Mouse (Mus musculus): ENCODE data around the gene Pawr. TPM values are rescaled to one million over a fixed set of nuclear protein-coding genes. Genes with fewer than 3 reads are reported as not detected.

The Pawr gene
- polyA plus RNA-seq, 1 experiment from 2014 or later = 3.8 TPM

DNA sequence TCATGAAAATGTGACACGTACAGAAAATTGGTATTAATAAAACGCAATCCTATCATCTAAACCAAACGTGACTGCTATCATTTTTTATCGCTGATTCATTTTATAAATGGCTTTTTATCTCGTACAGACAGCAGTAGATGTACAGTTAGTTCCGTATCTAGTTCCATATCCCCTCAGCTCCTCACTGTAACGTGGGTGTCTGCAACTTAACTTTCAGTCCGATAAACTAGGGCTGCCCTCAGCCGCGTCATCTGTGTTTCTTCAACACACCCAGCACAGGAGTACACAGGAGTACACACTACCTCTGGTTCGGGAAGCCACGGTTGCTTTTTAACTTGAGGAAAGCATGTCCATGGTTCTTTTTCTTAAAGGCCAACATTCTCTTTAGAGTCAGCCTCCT is 63.3 kb downstream of the Pawr start:
- Histone ChIP-seq H3K27ac (no peak overlapping the region), H3K9ac (no peak overlapping the region), H3K36me3 (no peaks in the 10 kb centered on the region), H3K27me3 (no peaks in the 10 kb centered on the region), H3K4me1 (replicated peaks) (no peaks in the 10 kb centered on the region), H3K4me2 (no peak overlapping the region), H3K9me3 (replicated peaks) (no peaks in the 10 kb centered on the region), H3K4me3 (replicated peaks) (no peak overlapping the region)
- DNase-seq = peak; percentile 31
- 53% methylated on average over 12 of the region's 12 CpGs for WGBS (ENCODE audit: insufficient replicate concordance)
- ATAC-seq (ENCODE audit: low read depth) = peak; percentile 67; the same call in 1 of the 2 replicates

DNA sequence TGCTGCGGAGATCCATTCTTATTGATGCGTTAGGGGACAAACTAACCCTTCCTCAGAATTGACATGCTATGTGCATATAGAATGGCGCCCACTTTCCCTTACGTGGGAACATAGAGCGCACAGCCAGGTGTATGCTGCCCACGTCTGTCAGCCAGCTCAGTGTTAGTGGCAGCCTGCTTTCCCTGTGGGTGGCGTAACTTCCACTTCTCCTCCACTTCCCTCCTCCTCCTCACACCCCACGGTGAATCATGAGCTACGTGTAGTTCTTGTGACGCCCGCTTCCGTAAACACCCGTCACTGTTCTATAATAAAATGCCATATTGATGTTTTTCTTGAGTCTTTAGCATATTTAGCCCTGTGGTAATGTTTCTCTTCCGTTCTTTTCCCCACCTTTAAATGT is 63.7 kb downstream of the Pawr start:
- Histone ChIP-seq H3K4me1 (replicated peaks) (no peaks in the 10 kb centered on the region), H3K4me2 (no peak overlapping the region), H3K4me3 (replicated peaks) (no peak overlapping the region), H3K9me3 (replicated peaks) (no peaks in the 10 kb centered on the region), H3K27ac (no peak overlapping the region), H3K36me3 (no peaks in the 10 kb centered on the region), H3K9ac (no peak overlapping the region), H3K27me3 (no peaks in the 10 kb centered on the region)
- DNase-seq = no peak
- no peak for ATAC-seq (ENCODE audit: low read depth)
- 83% methylated on average over 14 of the region's 14 CpGs for WGBS (ENCODE audit: insufficient replicate concordance)

DNA sequence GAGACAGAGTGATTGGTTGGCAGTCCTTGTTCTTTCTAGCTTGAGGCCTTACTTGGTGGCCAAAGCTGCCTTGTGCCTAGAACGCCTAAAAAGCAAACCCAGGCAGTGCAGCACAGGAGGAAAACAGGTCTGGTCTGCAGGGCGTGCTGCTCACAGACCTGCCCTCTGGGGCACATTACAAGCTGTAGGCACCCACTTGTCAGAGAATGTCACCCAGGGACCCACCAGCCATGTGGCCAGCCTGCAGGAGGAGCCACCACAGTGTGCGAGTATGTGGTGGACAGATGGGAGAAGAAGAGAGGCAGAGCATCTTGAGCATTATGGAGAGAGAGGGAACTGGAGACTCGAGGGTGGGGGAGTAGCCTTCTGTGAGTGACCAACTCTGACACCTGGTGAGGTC is 70.8 kb downstream of the Pawr start:
- Histone ChIP-seq H3K9ac (no peak overlapping the region), H3K36me3 (no peaks in the 10 kb centered on the region), H3K27ac (no peak overlapping the region), H3K4me2 (no peak overlapping the region), H3K9me3 (replicated peaks) (no peaks in the 10 kb centered on the region), H3K4me1 (replicated peaks) (peaks cover 6% of the 10 kb centered on the region), H3K4me3 (replicated peaks) (no peak overlapping the region), H3K27me3 (no peaks in the 10 kb centered on the region)
- ATAC-seq (ENCODE audit: low read depth) = no peak
- DNase-seq = no peak
- WGBS (ENCODE audit: insufficient replicate concordance) = 62% methylated on average over 4 of the region's 4 CpGs

GRCm38 (mm10) chr10:108403366-108403865 is 71.5 kb downstream of the Pawr start:
- no peaks in the 10 kb centered on the region for H3K27me3 ChIP-seq
- peaks cover 9% of the 10 kb centered on the region for H3K4me1 ChIP-seq (replicated peaks)
- no peak overlapping the region for H3K4me3 ChIP-seq (replicated peaks)
- ATAC-seq (ENCODE audit: low read depth) = no peak
- H3K36me3 ChIP-seq = no peaks in the 10 kb centered on the region
- H3K9me3 ChIP-seq (replicated peaks) = no peaks in the 10 kb centered on the region
- WGBS (ENCODE audit: insufficient replicate concordance) = 77% methylated on average over 4 of the region's 4 CpGs
- H3K4me2 ChIP-seq = no peak overlapping the region
- DNase-seq = no peak
- no peak overlapping the region for H3K9ac ChIP-seq
- H3K27ac ChIP-seq = no peak overlapping the region

DNA sequence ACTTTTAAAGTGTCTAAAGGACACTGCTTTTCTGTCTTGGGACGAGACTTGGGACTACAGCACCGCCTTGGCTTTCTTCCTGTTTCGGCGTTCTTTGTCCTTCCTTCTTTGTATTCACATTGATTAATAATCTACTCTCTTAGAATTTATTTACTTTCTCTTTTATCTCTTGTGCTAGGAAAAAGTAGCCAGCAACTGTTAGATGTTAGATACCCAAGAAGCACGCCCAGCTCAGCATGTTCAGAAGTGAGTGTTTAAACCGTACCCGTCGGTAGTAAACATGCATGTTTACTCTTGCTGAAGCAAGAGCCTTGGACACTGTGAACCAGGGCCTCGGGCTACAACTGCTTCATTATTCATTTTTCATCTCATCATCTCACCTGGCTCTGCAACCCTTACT is 72.2 kb downstream of the Pawr start:
- no peak for ATAC-seq (ENCODE audit: low read depth)
- 68% methylated on average over 9 of the region's 9 CpGs for WGBS (ENCODE audit: insufficient replicate concordance)
- H3K4me3 ChIP-seq (replicated peaks) = no peak overlapping the region

GRCm38 (mm10) chr10:108405076-108405475 is 73.2 kb downstream of the Pawr start:
- Histone ChIP-seq H3K4me2 (no peak overlapping the region), H3K9me3 (replicated peaks) (no peaks in the 10 kb centered on the region), H3K27ac (peak overlapping the region; percentile 54), H3K27me3 (no peaks in the 10 kb centered on the region), H3K4me3 (replicated peaks) (no peak overlapping the region), H3K4me1 (replicated peaks) (peaks cover 9% of the 10 kb centered on the region), H3K9ac (no peak overlapping the region), H3K36me3 (no peaks in the 10 kb centered on the region)
- DNase-seq (no peak), ATAC-seq (ENCODE audit: low read depth) (no peak)
- 70% methylated on average over 8 of the region's 8 CpGs for WGBS (ENCODE audit: insufficient replicate concordance)

More for the DNA sequence above, 72.2 kb downstream of the Pawr start:
- Histone ChIP-seq H3K4me2 (no peak overlapping the region), H3K36me3 (no peaks in the 10 kb centered on the region), H3K27ac (peak overlapping the region; percentile 54), H3K9ac (no peak overlapping the region), H3K9me3 (replicated peaks) (no peaks in the 10 kb centered on the region), H3K27me3 (no peaks in the 10 kb centered on the region), H3K4me1 (replicated peaks) (peaks cover 9% of the 10 kb centered on the region)
- DNase-seq = no peak

DNA sequence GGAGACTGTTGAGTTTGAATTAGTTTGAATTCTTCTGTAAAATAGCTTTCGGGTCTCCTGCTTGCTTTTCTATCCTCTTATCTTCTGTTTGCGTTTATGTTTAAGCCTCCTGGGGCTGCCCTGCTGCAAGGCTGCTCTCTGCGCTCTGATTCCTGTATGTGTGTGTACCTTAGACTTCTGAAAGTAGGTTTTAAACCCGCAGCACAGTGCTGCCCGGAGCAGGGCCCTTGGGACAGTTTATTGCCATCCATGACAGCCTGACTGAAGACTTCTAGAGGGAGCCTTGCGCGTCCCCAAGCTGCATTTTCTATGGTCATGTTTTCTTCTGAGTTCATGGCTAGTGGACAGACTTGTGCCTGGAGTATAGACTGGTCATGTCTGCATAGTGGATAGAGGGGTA is 74.0 kb downstream of the Pawr start:
- no peak overlapping the region for H3K4me3 ChIP-seq (replicated peaks)
- DNase-seq (no peak), ATAC-seq (ENCODE audit: low read depth) (no peak)
- H3K36me3 ChIP-seq = no peaks in the 10 kb centered on the region
- H3K9me3 ChIP-seq (replicated peaks) = no peaks in the 10 kb centered on the region
- H3K9ac ChIP-seq = no peak overlapping the region
- H3K27me3 ChIP-seq = no peaks in the 10 kb centered on the region
- H3K4me1 ChIP-seq (replicated peaks) = peaks cover 9% of the 10 kb centered on the region
- peak overlapping the region; percentile 29; the same call in 1 of the 2 replicates for H3K4me2 ChIP-seq
- peak overlapping the region; percentile 73 for H3K27ac ChIP-seq
- 62% methylated on average over 7 of the region's 7 CpGs for WGBS (ENCODE audit: insufficient replicate concordance)

DNA sequence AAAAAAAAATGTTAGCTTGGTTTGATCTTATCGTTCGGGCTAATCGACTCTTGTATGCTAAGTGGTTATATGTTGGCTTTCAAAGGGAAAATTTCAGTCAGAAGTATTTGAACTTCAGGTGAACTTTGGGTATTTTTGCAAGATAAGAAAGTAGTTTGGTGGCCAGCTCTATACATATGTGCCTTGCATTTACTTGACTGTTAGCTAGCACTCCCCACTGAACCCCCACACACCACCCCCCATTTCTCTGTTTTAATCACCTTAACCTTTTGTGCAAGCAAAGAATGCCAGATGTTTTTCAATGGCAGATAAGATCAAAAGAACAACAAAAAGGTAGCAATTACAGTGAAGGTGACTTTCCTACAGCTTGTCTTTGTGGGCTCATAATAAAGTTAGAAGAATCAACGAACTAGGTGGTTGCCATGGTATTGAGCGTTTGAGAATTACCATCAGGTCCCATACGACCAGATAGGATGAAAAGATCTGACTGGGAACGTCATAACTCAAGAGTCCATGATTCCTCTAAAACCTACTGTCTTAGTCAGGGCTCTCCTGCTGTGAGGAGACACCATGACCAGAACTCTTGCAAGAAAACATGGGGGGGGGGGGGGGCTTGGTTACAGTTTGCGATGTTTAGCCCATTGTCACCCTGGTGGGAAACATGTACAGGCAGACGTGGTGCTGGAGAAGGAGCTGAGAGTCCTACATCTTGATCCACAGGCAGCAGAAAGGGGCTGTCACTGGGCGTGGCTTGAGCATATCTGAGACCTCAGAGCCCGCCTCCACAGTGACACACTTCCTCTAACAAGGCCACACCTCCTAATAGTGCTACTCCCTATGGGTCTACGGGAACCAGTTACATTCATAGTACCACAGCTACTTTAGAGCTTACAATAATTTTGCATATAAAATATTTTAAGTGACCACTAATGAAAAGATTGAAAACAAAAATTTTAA is 75.2 kb downstream of the Pawr start:
- no peak overlapping the region for H3K4me2 ChIP-seq
- H3K36me3 ChIP-seq = peaks cover 4% of the 10 kb centered on the region; the same call in 1 of the 2 replicates
- no peaks in the 10 kb centered on the region for H3K27me3 ChIP-seq
- H3K27ac ChIP-seq = no peak overlapping the region; the same call in none of the 2 replicates
- no peaks in the 10 kb centered on the region for H3K9me3 ChIP-seq (replicated peaks)
- DNase-seq (peak; percentile 36), ATAC-seq (ENCODE audit: low read depth) (peak; percentile 61)
- H3K9ac ChIP-seq = no peak overlapping the region
- WGBS (ENCODE audit: insufficient replicate concordance) = 74% methylated on average over 12 of the region's 12 CpGs
- peaks cover 9% of the 10 kb centered on the region for H3K4me1 ChIP-seq (replicated peaks)
- no peak overlapping the region for H3K4me3 ChIP-seq (replicated peaks)

GRCm38 (mm10) chr10:108408025-108408424 is 76.1 kb downstream of the Pawr start:
- ATAC-seq (ENCODE audit: low read depth) (no peak), DNase-seq (no peak)
- peaks cover 4% of the 10 kb centered on the region; the same call in 1 of the 2 replicates for H3K36me3 ChIP-seq
- H3K27ac ChIP-seq = peak overlapping the region; percentile 56
- H3K9me3 ChIP-seq (replicated peaks) = no peaks in the 10 kb centered on the region
- peaks cover 9% of the 10 kb centered on the region for H3K4me1 ChIP-seq (replicated peaks)
- WGBS (ENCODE audit: insufficient replicate concordance) = 64% methylated on average over 5 of the region's 5 CpGs
- H3K27me3 ChIP-seq = no peaks in the 10 kb centered on the region
- no peak overlapping the region for H3K4me2 ChIP-seq
- H3K9ac ChIP-seq = no peak overlapping the region
- no peak overlapping the region for H3K4me3 ChIP-seq (replicated peaks)

GRCm38 (mm10) chr10:108408437-108408836 is 76.5 kb downstream of the Pawr start:
- H3K4me2 ChIP-seq = no peak overlapping the region
- no peaks in the 10 kb centered on the region for H3K27me3 ChIP-seq
- no peak overlapping the region for H3K9ac ChIP-seq
- no peak for DNase-seq
- peaks cover 4% of the 10 kb centered on the region; the same call in 1 of the 2 replicates for H3K36me3 ChIP-seq
- 66% methylated on average over 6 of the region's 6 CpGs for WGBS (ENCODE audit: insufficient replicate concordance)
- ATAC-seq (ENCODE audit: low read depth) = no peak
- H3K27ac ChIP-seq = peak overlapping the region; percentile 56; the same call in 1 of the 2 replicates
- no peak overlapping the region for H3K4me3 ChIP-seq (replicated peaks)
- no peaks in the 10 kb centered on the region for H3K9me3 ChIP-seq (replicated peaks)
- peaks cover 8% of the 10 kb centered on the region for H3K4me1 ChIP-seq (replicated peaks)

DNA sequence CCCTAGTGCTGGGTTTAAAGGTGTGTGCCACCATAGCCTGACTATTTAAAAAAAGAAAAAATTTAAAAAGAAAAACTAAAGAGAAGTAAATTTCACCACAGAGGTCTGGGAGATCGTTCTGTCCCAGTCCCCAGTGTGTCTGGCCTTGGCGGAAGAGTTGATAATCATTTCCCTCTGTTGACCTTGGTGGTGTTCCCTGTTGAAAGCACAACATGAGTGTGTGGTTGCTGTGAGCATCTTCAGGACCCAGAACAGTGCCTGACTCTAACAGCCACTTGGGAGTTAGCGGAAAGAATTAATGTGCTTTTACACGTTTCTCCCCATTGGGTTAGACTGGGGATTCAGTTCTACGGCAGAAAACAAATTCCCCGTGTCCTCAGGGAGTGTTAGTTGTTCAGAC is 77.1 kb downstream of the Pawr start:
- Histone ChIP-seq H3K27ac (no peak overlapping the region), H3K9me3 (replicated peaks) (no peaks in the 10 kb centered on the region), H3K4me3 (replicated peaks) (no peak overlapping the region), H3K36me3 (peaks cover 4% of the 10 kb centered on the region; the same call in 1 of the 2 replicates), H3K4me1 (replicated peaks) (peaks cover 3% of the 10 kb centered on the region), H3K9ac (no peak overlapping the region), H3K27me3 (no peaks in the 10 kb centered on the region), H3K4me2 (no peak overlapping the region)
- ATAC-seq (ENCODE audit: low read depth) (no peak), DNase-seq (no peak)
- 74% methylated on average over 6 of the region's 6 CpGs for WGBS (ENCODE audit: insufficient replicate concordance)

All from liver, embryonic 13.5 days (tissue).